Mouse (Mus musculus): Measurements from ENCODE around the gene Nudc. TPM values are rescaled to one million over a fixed set of nuclear protein-coding genes. Genes with fewer than 3 reads are reported as not detected.

Nudc gene
- polyA plus RNA-seq (2015; fragmentation: Nextera tagmentation; extraction: Ambion mirVana): 247 and 263 TPM in 2 replicates

GRCm38 (mm10) chr4:133545272-133546231, at the start of gene Nudc:
Nudc (minus strand) TSS chr4:133545996.
- peak; percentile 99 for ATAC-seq
- Histone ChIP-seq H3K4me2 (ENCODE audit: low read length) (peak within 1 kb of the TSS; percentile 83), H3K27ac (ENCODE audit: low read length) (peak within 1 kb of the TSS; percentile 77), H3K9me3 (replicated peaks; ENCODE audit: control insufficient read depth, low read length, poor library complexity, severe bottlenecking) (no peaks in the 10 kb centered on the region), H3K27me3 (ENCODE audit: control insufficient read depth, insufficient read depth, low read depth, low read length) (no peaks in the 10 kb centered on the region), H3K4me1 (ENCODE audit: control insufficient read depth, insufficient read depth, low read length) (peaks cover 18% of the 10 kb centered on the region), H3K9ac (ENCODE audit: low read depth, low read length) (peak within 1 kb of the TSS; percentile 83), H3K36me3 (ENCODE audit: control insufficient read depth, insufficient read depth, low read length) (peaks cover 8% of the 10 kb centered on the region; the same call in 1 of the 2 replicates), H3K4me3 (ENCODE audit: low read depth, low read length) (peak within 1 kb of the TSS; percentile 84)
- under 1% methylated on average over 64 of the region's 77 CpGs for WGBS

DNA sequence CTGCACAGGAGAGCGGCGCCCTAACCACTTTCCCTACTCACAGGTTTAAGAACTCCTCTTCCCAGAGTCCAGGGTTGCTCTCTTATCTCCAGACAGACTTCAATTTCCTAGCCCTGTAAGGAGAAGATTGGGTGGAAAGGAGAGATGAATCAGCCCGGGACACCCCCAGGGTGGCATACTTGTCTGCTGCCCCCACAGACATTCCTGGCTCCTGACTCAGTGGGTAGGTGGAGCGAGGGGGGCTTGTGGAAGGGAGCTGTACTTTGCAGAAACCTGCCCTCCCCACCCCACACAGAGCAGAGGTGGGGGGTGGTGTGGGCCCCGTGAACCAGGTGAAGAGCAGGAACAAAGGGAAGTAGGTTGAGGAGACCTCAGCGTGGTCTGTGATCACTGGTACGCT, 49.7 kb upstream of the Nudc start:
- ATAC-seq: no peak
- Histone ChIP-seq H3K36me3 (ENCODE audit: control insufficient read depth, insufficient read depth, low read length) (no peaks in the 10 kb centered on the region), H3K27me3 (ENCODE audit: control insufficient read depth, insufficient read depth, low read depth, low read length) (peaks cover 24% of the 10 kb centered on the region), H3K4me1 (ENCODE audit: control insufficient read depth, insufficient read depth, low read length) (peaks cover 13% of the 10 kb centered on the region), H3K4me3 (ENCODE audit: low read depth, low read length) (no peak overlapping the region), H3K27ac (ENCODE audit: low read length) (no peak overlapping the region), H3K9ac (ENCODE audit: low read depth, low read length) (no peak overlapping the region), H3K9me3 (replicated peaks; ENCODE audit: control insufficient read depth, low read length, poor library complexity, severe bottlenecking) (no peaks in the 10 kb centered on the region), H3K4me2 (ENCODE audit: low read length) (no peak overlapping the region)
- 77% methylated on average over 7 of the region's 7 CpGs for WGBS

GRCm38 (mm10) chr4:133592570-133592969, 46.8 kb upstream of the Nudc start:
- H3K9ac ChIP-seq (ENCODE audit: low read depth, low read length): no peak overlapping the region
- 28% methylated on average over 7 of the region's 7 CpGs for WGBS
- H3K4me1 ChIP-seq (ENCODE audit: control insufficient read depth, insufficient read depth, low read length): no peaks in the 10 kb centered on the region
- H3K36me3 ChIP-seq (ENCODE audit: control insufficient read depth, insufficient read depth, low read length): peaks cover 14% of the 10 kb centered on the region
- no peaks in the 10 kb centered on the region for H3K27me3 ChIP-seq (ENCODE audit: control insufficient read depth, insufficient read depth, low read depth, low read length)
- no peak overlapping the region for H3K27ac ChIP-seq (ENCODE audit: low read length)
- no peak overlapping the region for H3K4me3 ChIP-seq (ENCODE audit: low read depth, low read length)
- H3K9me3 ChIP-seq (replicated peaks; ENCODE audit: control insufficient read depth, low read length, poor library complexity, severe bottlenecking): no peaks in the 10 kb centered on the region
- ATAC-seq: no peak
- H3K4me2 ChIP-seq (ENCODE audit: low read length): no peak overlapping the region

GRCm38 (mm10) chr4:133584059-133584951, 38.5 kb upstream of the Nudc start, which contains the start of gene Gpn2:
Gpn2 (plus strand) TSS chr4:133584362.
- Histone ChIP-seq H3K9ac (ENCODE audit: low read depth, low read length) (peak within 1 kb of the TSS; percentile 89), H3K4me2 (ENCODE audit: low read length) (peak within 1 kb of the TSS; percentile 100), H3K4me3 (ENCODE audit: low read depth, low read length) (peak within 1 kb of the TSS; percentile 97), H3K27ac (ENCODE audit: low read length) (peak within 1 kb of the TSS; percentile 87), H3K9me3 (replicated peaks; ENCODE audit: control insufficient read depth, low read length, poor library complexity, severe bottlenecking) (no peaks in the 10 kb centered on the region), H3K27me3 (ENCODE audit: control insufficient read depth, insufficient read depth, low read depth, low read length) (no peaks in the 10 kb centered on the region), H3K4me1 (ENCODE audit: control insufficient read depth, insufficient read depth, low read length) (peaks cover 11% of the 10 kb centered on the region), H3K36me3 (ENCODE audit: control insufficient read depth, insufficient read depth, low read length) (peaks cover 27% of the 10 kb centered on the region)
- WGBS: 2% methylated on average over 65 of the region's 65 CpGs
- peak; percentile 93 for ATAC-seq

DNA sequence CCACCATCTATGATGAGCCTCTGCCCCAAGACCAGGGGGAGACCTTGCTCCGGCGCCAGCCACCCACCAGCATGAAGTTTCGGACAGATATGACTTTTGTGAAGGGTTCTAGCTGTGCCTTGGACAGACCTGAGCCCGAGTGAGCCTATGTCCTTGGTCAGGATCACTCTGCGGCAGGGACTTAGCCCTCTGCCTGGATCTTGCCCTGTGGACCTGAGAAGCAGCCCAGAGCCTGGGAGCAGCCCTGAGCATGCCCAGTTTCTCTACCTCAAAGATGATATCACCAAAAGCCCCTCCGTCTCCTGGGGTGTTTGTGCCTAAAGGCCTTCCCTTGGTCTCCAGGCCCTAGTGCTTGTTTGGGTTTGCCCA, 37.9 kb upstream of the Nudc start:
- no peak for ATAC-seq
- H3K9me3 ChIP-seq (replicated peaks; ENCODE audit: control insufficient read depth, low read length, poor library complexity, severe bottlenecking): no peaks in the 10 kb centered on the region
- WGBS: 59% methylated on average over 6 of the region's 6 CpGs
- peak overlapping the region; percentile 100 for H3K4me2 ChIP-seq (ENCODE audit: low read length)
- H3K27ac ChIP-seq (ENCODE audit: low read length): peak overlapping the region; percentile 87
- peaks cover 11% of the 10 kb centered on the region for H3K4me1 ChIP-seq (ENCODE audit: control insufficient read depth, insufficient read depth, low read length)
- peak overlapping the region; percentile 89 for H3K9ac ChIP-seq (ENCODE audit: low read depth, low read length)
- peak overlapping the region; percentile 97 for H3K4me3 ChIP-seq (ENCODE audit: low read depth, low read length)
- H3K36me3 ChIP-seq (ENCODE audit: control insufficient read depth, insufficient read depth, low read length): peaks cover 21% of the 10 kb centered on the region
- H3K27me3 ChIP-seq (ENCODE audit: control insufficient read depth, insufficient read depth, low read depth, low read length): no peaks in the 10 kb centered on the region

DNA sequence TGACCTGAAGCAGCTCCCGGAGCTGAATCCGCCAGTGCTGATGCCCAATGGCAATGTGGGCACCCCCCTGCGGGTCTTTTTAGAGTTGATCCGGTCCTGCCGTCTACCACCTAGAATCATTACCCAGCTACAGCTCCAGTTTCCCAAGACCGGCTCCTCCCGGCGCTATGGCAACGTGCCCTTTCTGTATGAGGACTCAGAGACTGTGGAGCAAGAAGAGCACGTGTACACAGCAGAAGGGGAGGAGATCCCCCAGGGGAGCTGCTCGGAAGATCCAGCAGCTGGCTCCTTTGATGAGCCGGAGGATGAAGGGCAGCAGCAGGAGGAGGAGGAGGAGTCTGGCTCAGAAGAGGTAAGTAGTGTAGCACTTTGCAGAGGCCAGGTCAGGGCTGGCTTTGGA, 32.2 kb upstream of the Nudc start:
- H3K9ac ChIP-seq (ENCODE audit: low read depth, low read length): no peak overlapping the region
- no peak overlapping the region for H3K4me2 ChIP-seq (ENCODE audit: low read length)
- no peaks in the 10 kb centered on the region for H3K27me3 ChIP-seq (ENCODE audit: control insufficient read depth, insufficient read depth, low read depth, low read length)
- no peak overlapping the region for H3K4me3 ChIP-seq (ENCODE audit: low read depth, low read length)
- H3K36me3 ChIP-seq (ENCODE audit: control insufficient read depth, insufficient read depth, low read length): peaks cover 22% of the 10 kb centered on the region
- H3K9me3 ChIP-seq (replicated peaks; ENCODE audit: control insufficient read depth, low read length, poor library complexity, severe bottlenecking): no peaks in the 10 kb centered on the region
- H3K4me1 ChIP-seq (ENCODE audit: control insufficient read depth, insufficient read depth, low read length): peaks cover 9% of the 10 kb centered on the region
- ATAC-seq: no peak
- H3K27ac ChIP-seq (ENCODE audit: low read length): no peak overlapping the region
- WGBS: 61% methylated on average over 12 of the region's 12 CpGs

DNA sequence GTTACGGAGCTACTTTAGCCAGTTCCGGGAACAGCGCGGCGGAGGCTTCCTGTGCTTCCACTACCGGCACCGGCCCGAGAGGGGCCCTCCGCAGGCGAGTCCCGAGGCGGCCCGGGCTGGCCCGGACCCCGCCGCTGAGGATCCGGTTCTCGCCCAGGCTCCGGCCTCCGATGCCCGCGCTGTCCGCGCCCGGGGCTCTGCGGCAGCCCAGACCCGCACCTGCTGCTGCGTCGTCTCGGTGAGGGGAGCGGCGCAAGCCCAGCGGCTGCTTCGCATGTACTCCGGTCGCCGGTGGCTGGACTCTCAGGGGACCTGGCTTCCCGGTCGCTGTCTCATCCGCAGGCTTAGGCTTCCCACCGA, 29.0 kb upstream of the Nudc start:
- H3K27me3 ChIP-seq (ENCODE audit: control insufficient read depth, insufficient read depth, low read depth, low read length): no peaks in the 10 kb centered on the region
- under 1% methylated on average over 35 of the region's 41 CpGs for WGBS
- peak overlapping the region; percentile 80 for H3K4me3 ChIP-seq (ENCODE audit: low read depth, low read length)
- H3K9me3 ChIP-seq (replicated peaks; ENCODE audit: control insufficient read depth, low read length, poor library complexity, severe bottlenecking): no peaks in the 10 kb centered on the region
- peak overlapping the region; percentile 83 for H3K27ac ChIP-seq (ENCODE audit: low read length)
- H3K4me1 ChIP-seq (ENCODE audit: control insufficient read depth, insufficient read depth, low read length): peaks cover 9% of the 10 kb centered on the region
- peak overlapping the region; percentile 87 for H3K9ac ChIP-seq (ENCODE audit: low read depth, low read length)
- H3K36me3 ChIP-seq (ENCODE audit: control insufficient read depth, insufficient read depth, low read length): peaks cover 6% of the 10 kb centered on the region; the same call in 1 of the 2 replicates
- ATAC-seq: peak; percentile 57
- H3K4me2 ChIP-seq (ENCODE audit: low read length): peak overlapping the region; percentile 95

- Histone ChIP-seq H3K27me3 (ENCODE audit: control insufficient read depth, insufficient read depth, low read depth, low read length) (no peaks in the 10 kb centered on the region), H3K9ac (ENCODE audit: low read depth, low read length) (peak within 1 kb of the TSS; percentile 87), H3K9me3 (replicated peaks; ENCODE audit: control insufficient read depth, low read length, poor library complexity, severe bottlenecking) (no peaks in the 10 kb centered on the region), H3K27ac (ENCODE audit: low read length) (peak within 1 kb of the TSS; percentile 83), H3K36me3 (ENCODE audit: control insufficient read depth, insufficient read depth, low read length) (0 out of 2 replicates have a peak, but pooled peaks cover 3% of the 10 kb centered on the region), H3K4me3 (ENCODE audit: low read depth, low read length) (peak within 1 kb of the TSS; percentile 80), H3K4me2 (ENCODE audit: low read length) (peak within 1 kb of the TSS; percentile 95), H3K4me1 (ENCODE audit: control insufficient read depth, insufficient read depth, low read length) (peaks cover 9% of the 10 kb centered on the region)
- ATAC-seq: peak; percentile 92
- 4% methylated on average over 44 of the region's 44 CpGs for WGBS
These were observed 28.5 kb upstream of the Nudc start, which contains the start of gene Gpatch3 for GRCm38 (mm10) chr4:133574070-133574842. Gpatch3 (plus strand) TSS chr4:133574745.
